In the genomic region with DNA sequence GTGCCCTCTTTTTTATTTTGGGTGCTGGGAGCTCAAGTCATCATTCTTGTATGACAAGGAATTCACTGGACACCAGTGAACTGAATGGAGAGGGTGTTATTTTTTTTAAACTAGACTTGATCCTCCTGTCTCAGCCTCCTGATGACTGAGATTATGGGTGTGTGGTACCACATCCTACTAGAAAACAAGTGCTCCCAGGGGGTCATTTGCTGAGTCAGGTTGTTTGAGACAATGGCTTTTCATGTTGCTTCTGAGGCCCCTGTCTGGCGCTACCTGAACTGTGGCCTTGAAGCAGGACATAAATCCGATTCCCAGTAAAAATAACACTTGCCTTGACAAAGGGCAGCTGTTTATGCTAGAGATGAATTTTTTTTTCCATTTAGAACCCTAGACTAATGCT, we compare ENCODE assay signal across 31 mouse cellular contexts. TPM values are rescaled to one million over a fixed set of nuclear protein-coding genes. Genes with fewer than 3 reads are reported as not detected.
"Had no signal": no experiment of that assay in that cellular context is flagged by ENCODE, and none has a peak within 500 bp of the region (broad histone marks: within the 10 kb centered on the region; RNA-seq: fewer than 3 reads in every experiment).

No protein-coding gene starts in this region.

- H3K9me3 ChIP-seq: limb, embryonic 10.5 days; limb, embryonic 12.5 days; limb, embryonic 15.5 days; liver, embryonic 12.5 days; liver, embryonic 13.5 days; liver, embryonic 15.5 days; lung, embryonic 15.5 days; megakaryocyte, embryonic 14.5 days; midbrain, embryonic 10.5 days; midbrain, embryonic 12.5 days; midbrain, embryonic 13.5 days; midbrain, embryonic 15.5 days; neural tube, embryonic 12.5 days had no signal

- DNase-seq: left cerebral cortex, postnatal 4 days; liver; liver, embryonic 13.5 days; liver, postnatal 0 days; lung, adult 18-20 months; lung, adult 2 months; lung, embryonic 14.5 days; lung, postnatal 10 days; lung, postnatal 14 days; lung, postnatal 36 days; lung, postnatal 4 days; midbrain, embryonic 14.5 days had no signal

- H3K4me1 ChIP-seq: limb, embryonic 10.5 days; limb, embryonic 12.5 days; limb, embryonic 13.5 days; limb, embryonic 15.5 days; liver, embryonic 12.5 days; liver, embryonic 13.5 days; liver, embryonic 15.5 days; lung, embryonic 15.5 days; midbrain, embryonic 10.5 days; midbrain, embryonic 12.5 days; midbrain, embryonic 13.5 days; midbrain, embryonic 15.5 days; neural tube, embryonic 12.5 days had no signal

- H3K4me2 ChIP-seq: limb, embryonic 12.5 days; limb, embryonic 13.5 days; limb, embryonic 15.5 days; liver, embryonic 11.5 days; liver, embryonic 12.5 days; liver, embryonic 13.5 days; liver, embryonic 15.5 days; lung, embryonic 14.5 days; lung, embryonic 15.5 days; midbrain, embryonic 12.5 days; midbrain, embryonic 13.5 days; midbrain, embryonic 15.5 days; neural tube, embryonic 12.5 days had no signal

- H3K27me3 ChIP-seq: limb, embryonic 12.5 days; limb, embryonic 13.5 days; limb, embryonic 15.5 days; liver, embryonic 12.5 days; liver, embryonic 13.5 days; liver, embryonic 15.5 days; lung, embryonic 15.5 days; megakaryocyte, embryonic 14.5 days; midbrain, embryonic 12.5 days; midbrain, embryonic 13.5 days; midbrain, embryonic 15.5 days; neural tube, embryonic 12.5 days had no signal

- ATAC-seq: liver, embryonic 12.5 days; liver, postnatal 0 days; midbrain, embryonic 13.5 days; midbrain, embryonic 15.5 days; midbrain, embryonic 16.5 days had no signal

- H3K4me3 ChIP-seq: limb, embryonic 10.5 days; limb, embryonic 12.5 days; limb, embryonic 13.5 days; limb, embryonic 15.5 days; liver, embryonic 12.5 days; liver, embryonic 13.5 days; liver, embryonic 15.5 days; lung, embryonic 15.5 days; megakaryocyte, embryonic 14.5 days; midbrain, embryonic 10.5 days; midbrain, embryonic 12.5 days; midbrain, embryonic 13.5 days; midbrain, embryonic 15.5 days; myocyte; neural tube, embryonic 12.5 days had no signal

- H3K27ac ChIP-seq: limb, embryonic 10.5 days; limb, embryonic 12.5 days; limb, embryonic 13.5 days; limb, embryonic 15.5 days; liver, embryonic 12.5 days; liver, embryonic 13.5 days; liver, embryonic 14.5 days; liver, embryonic 15.5 days; lung, embryonic 15.5 days; macrophage; midbrain, embryonic 10.5 days; midbrain, embryonic 12.5 days; midbrain, embryonic 13.5 days; midbrain, embryonic 15.5 days; neural tube, embryonic 12.5 days had no signal

- H3K9ac ChIP-seq: limb, embryonic 12.5 days; limb, embryonic 13.5 days; limb, embryonic 15.5 days; liver, embryonic 12.5 days; liver, embryonic 13.5 days; liver, embryonic 14.5 days; liver, embryonic 15.5 days; liver, postnatal 0 days; lung, embryonic 14.5 days; lung, embryonic 15.5 days; midbrain, embryonic 12.5 days; midbrain, embryonic 13.5 days; midbrain, embryonic 15.5 days; neural tube, embryonic 12.5 days had no signal

RNA-seq across cellular contexts. Expression of a gene that starts 0.8 kb away (rescaled TPM):
- total RNA-seq: megakaryocyte-erythroid progenitor cell, adult 5-6 weeks had no signal
- polyA plus RNA-seq: macrophage had no signal
